Mouse (Mus musculus) midbrain, embryonic 14.5 days (tissue): ENCODE measurements around the gene Itga6. TPM values are rescaled to one million over a fixed set of nuclear protein-coding genes. Genes with fewer than 3 reads are reported as not detected.

Source experiments
- ATAC-seq: fragments of 200-750 bp; cut with Nextera tagmentation; 2 replicates; pipeline ENCODE4 v1.8.0; 2017; ENCODE audit warnings: moderate number of reproducible peaks, moderate library complexity; ENCODE audit not compliant: low FRiP score, low TSS enrichment
- DNase-seq: peaks from one replicate; pipeline ENCODE4 v3.0.0-alpha.2; 2015
- H3K27ac ChIP-seq: fragments of 300-500 bp; sonication (generic); replicated peaks from 2 replicates; pipeline ENCODE4 v1.5.1; 2014; ENCODE audit warnings: mild to moderate bottlenecking, low read depth, low read length, moderate library complexity
- H3K27me3 ChIP-seq: fragments of 300-500 bp; sonication (generic); 2 replicates; pipeline ENCODE4 v1.6.1; 2014; ENCODE audit warnings: low read length, control low read depth, mixed read lengths; ENCODE audit not compliant: control insufficient read depth, insufficient read depth
- H3K36me3 ChIP-seq: fragments of 300-500 bp; sonication (generic); 2 replicates; pipeline ENCODE4 v1.6.1; 2014; ENCODE audit warnings: low read length, control low read depth; ENCODE audit not compliant: control insufficient read depth, insufficient read depth
- H3K4me1 ChIP-seq: fragments of 300-500 bp; sonication (generic); 2 replicates; pipeline ENCODE4 v1.6.1; 2014; ENCODE audit warnings: mild to moderate bottlenecking, antibody characterized with exemption, low read length, control low read depth; ENCODE audit not compliant: control insufficient read depth, insufficient read depth
- H3K4me2 ChIP-seq: fragments of 300-500 bp; sonication (generic); 2 replicates; pipeline ENCODE4 v1.6.1; 2014; ENCODE audit warnings: mild to moderate bottlenecking, low read length, moderate library complexity
- H3K4me3 ChIP-seq: fragments of 300-500 bp; sonication (generic); replicated peaks from 2 replicates; pipeline ENCODE4 v1.5.1; 2014; ENCODE audit warnings: low read depth, low read length
- H3K9ac ChIP-seq: fragments of 300-500 bp; sonication (generic); replicated peaks from 2 replicates; pipeline ENCODE4 v1.6.1; 2014; ENCODE audit warnings: mild to moderate bottlenecking, low read length, moderate library complexity
- H3K9me3 ChIP-seq: fragments of 300-500 bp; sonication (generic); 2 replicates; pipeline ENCODE4 v1.6.1; 2016; ENCODE audit warnings: low read length, control low read depth, mixed read lengths; ENCODE audit not compliant: control insufficient read depth
- WGBS: fragments of 180-500 bp; shearing (Covaris S2); extraction: QIAGEN DNeasy Blood & Tissue Kit; methylation state at CpG from one replicate; pipeline ENCODE4 v1.1.7; 2014; 5-methylcytosine and 5-hydroxymethylcytosine counted together
- polyA plus RNA-seq: library from polyadenylated mRNA; unstranded; fragments of >200 nt; fragmentation: Nextera tagmentation; extraction: Ambion mirVana; gene quantifications from 2 replicates; pipeline ENCODE4 v1.2.1, GENCODE M21; 2014

The Itga6 gene
- polyA plus RNA-seq, 1 experiment from 2014 or later = 21.6 TPM

GRCm38 (mm10) chr2:71867019-71867418 is 121.6 kb downstream of the Itga6 start:
- no peaks in the 10 kb centered on the region for H3K27me3 ChIP-seq
- no peak overlapping the region for H3K4me3 ChIP-seq
- H3K27ac ChIP-seq = no peak overlapping the region
- no peak for DNase-seq
- no peak overlapping the region for H3K9ac ChIP-seq
- no peak for ATAC-seq
- H3K36me3 ChIP-seq = no peaks in the 10 kb centered on the region
- no peaks in the 10 kb centered on the region for H3K4me1 ChIP-seq
- 91% methylated on average over 3 of the region's 3 CpGs for WGBS
- no peak overlapping the region for H3K4me2 ChIP-seq
- no peaks in the 10 kb centered on the region for H3K9me3 ChIP-seq

DNA sequence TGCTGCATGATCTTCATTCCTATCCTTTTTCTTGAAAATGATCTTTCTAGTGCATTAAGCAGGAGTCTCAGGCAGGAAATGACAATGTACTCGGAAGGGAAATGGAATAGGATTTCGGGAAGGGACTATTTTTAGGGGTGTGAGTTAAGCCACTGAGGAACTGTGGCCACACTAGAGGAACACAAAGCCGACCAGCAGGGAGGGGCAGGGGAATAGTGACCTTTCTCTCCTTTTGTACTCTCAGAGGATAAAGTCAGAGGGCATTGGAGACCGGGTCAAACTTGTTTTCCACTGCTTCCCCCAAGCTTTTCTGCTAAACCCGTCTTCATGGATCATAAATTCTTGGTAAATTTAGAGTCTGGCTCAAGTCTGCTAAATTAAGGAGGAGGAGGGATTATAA is 122.1 kb downstream of the Itga6 start:
- H3K27me3 ChIP-seq = no peaks in the 10 kb centered on the region
- H3K4me3 ChIP-seq = no peak overlapping the region
- no peaks in the 10 kb centered on the region for H3K9me3 ChIP-seq
- H3K27ac ChIP-seq = no peak overlapping the region
- H3K9ac ChIP-seq = no peak overlapping the region
- no peak overlapping the region for H3K4me2 ChIP-seq
- 3% methylated on average over 5 of the region's 5 CpGs for WGBS
- no peak for ATAC-seq
- no peak for DNase-seq
- no peaks in the 10 kb centered on the region for H3K36me3 ChIP-seq
- no peaks in the 10 kb centered on the region for H3K4me1 ChIP-seq

- Histone ChIP-seq H3K27me3 (no peaks in the 10 kb centered on the region), H3K9me3 (no peaks in the 10 kb centered on the region), H3K36me3 (no peaks in the 10 kb centered on the region), H3K9ac (no peak overlapping the region), H3K4me2 (no peak overlapping the region), H3K4me3 (no peak overlapping the region), H3K4me1 (no peaks in the 10 kb centered on the region), H3K27ac (no peak overlapping the region)
- ATAC-seq (no peak), DNase-seq (no peak)
- 96% methylated on average over 1 of the region's 1 CpGs for WGBS
Observed at GRCm38 (mm10) chr2:71868256-71868655, 122.8 kb downstream of the Itga6 start.

DNA sequence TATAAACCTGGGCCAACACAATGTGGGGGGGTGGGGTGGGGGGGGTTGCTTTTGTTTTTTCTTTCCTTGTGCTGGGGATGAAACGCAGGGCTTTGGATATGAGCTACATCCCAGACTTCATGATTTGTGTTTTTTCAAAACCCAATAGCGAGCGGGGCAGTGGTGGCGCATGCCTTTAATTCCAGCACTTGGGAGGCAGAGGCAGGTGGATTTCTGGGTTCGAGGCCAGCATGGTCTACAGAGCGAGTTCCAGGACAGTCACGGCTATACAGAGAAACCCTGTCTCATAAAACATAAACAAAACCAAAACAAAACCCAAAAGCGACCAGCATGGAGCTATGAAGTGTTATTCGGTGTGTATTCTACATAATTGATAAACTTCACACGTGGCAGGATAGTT is 126.7 kb downstream of the Itga6 start:
- no peak for ATAC-seq
- no peak overlapping the region for H3K27ac ChIP-seq

DNA sequence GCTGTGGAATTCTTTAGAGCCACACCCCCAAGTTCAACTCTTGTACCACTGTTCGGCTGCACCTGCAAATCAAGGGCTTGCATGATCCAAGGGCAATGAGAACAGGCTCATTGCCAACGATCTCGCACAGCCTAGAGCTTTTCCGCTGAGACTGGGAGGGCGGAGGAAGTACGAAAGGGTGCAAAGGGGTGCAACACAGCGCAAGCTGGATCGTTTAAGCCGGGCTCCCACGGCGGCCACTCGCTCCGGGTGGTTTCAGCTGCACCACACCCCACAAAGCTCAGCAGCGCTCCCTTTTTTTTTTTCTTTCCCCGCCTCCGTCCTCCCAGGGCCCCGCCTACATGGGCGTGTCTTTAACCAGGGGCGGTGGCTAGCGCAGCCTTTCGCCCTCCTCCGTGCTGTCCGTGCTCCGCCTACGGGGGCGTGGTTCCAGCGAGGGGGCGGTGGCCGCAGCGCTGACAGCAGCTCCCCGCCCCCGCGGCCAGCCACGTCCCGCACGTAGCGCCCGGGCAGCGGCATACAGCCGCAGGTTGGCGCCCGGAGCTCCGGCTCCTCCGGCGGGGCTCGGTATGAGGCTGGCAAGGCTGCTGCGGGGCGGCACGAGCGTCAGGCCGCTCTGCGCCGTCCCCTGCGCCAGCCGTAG is 127.5 kb downstream of the Itga6 start, which contains the start of gene Pdk1:
Gene Pdk1 (plus strand): TSS at position 424 of the 643 bp plus-strand sequence.
- peak; percentile 98 for DNase-seq

More for the DNA sequence above, 126.7 kb downstream of the Itga6 start:
- Histone ChIP-seq H3K36me3 (no peaks in the 10 kb centered on the region), H3K9me3 (no peaks in the 10 kb centered on the region), H3K27me3 (no peaks in the 10 kb centered on the region), H3K4me2 (peak overlapping the region; percentile 84; the same call in 1 of the 2 replicates), H3K9ac (no peak overlapping the region), H3K4me3 (peak overlapping the region; percentile 78; the same call in 1 of the 2 replicates), H3K4me1 (peaks cover 7% of the 10 kb centered on the region; the same call in 1 of the 2 replicates)
- WGBS = 85% methylated on average over 10 of the region's 10 CpGs
- no peak for DNase-seq

GRCm38 (mm10) chr2:71873474-71874322 is 128.3 kb downstream of the Itga6 start:
- 4% methylated on average over 50 of the region's 51 CpGs for WGBS
- no peaks in the 10 kb centered on the region for H3K9me3 ChIP-seq
- peak overlapping the region; percentile 84 for H3K4me2 ChIP-seq
- H3K4me3 ChIP-seq = peak overlapping the region; percentile 78
- H3K9ac ChIP-seq = peak overlapping the region; percentile 73
- H3K27ac ChIP-seq = peak overlapping the region; percentile 78
- H3K4me1 ChIP-seq = peaks cover 7% of the 10 kb centered on the region; the same call in 1 of the 2 replicates
- no peaks in the 10 kb centered on the region for H3K27me3 ChIP-seq
- no peaks in the 10 kb centered on the region for H3K36me3 ChIP-seq
- ATAC-seq (peak; percentile 76), DNase-seq (peak; percentile 51)

More for the DNA sequence above, 127.5 kb downstream of the Itga6 start, which contains the start of gene Pdk1:
- Histone ChIP-seq H3K27ac (peak within 1 kb of the TSS; percentile 78), H3K9ac (peak within 1 kb of the TSS; percentile 73), H3K36me3 (no peaks in the 10 kb centered on the region), H3K4me1 (peaks cover 7% of the 10 kb centered on the region; the same call in 1 of the 2 replicates), H3K4me3 (peak within 1 kb of the TSS; percentile 78), H3K4me2 (peak within 1 kb of the TSS; percentile 84), H3K9me3 (no peaks in the 10 kb centered on the region), H3K27me3 (no peaks in the 10 kb centered on the region)
- peak; percentile 99 for ATAC-seq
- under 1% methylated on average over 51 of the region's 55 CpGs for WGBS

DNA sequence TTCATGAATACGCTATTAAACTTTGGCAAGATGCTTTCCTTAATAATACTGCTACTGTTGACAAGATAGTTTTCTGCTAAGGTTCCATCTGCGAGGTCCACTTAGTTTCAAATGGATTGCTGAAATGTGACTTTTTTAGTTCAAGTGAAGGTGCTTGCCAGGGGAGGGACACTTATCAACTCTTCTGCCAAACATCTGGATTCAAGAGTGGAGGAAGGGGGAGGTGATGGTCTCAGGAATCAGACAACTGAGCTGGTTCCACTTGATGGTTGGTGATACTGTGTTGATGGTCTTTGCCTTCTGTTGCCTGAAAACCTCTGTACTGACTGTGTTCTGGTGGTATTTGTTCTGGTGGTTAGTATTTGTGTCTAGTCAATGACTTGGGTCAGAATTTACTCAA is 129.0 kb downstream of the Itga6 start:
- H3K9ac ChIP-seq = no peak overlapping the region
- H3K36me3 ChIP-seq = no peaks in the 10 kb centered on the region
- DNase-seq (no peak), ATAC-seq (no peak)
- no peaks in the 10 kb centered on the region for H3K27me3 ChIP-seq
- H3K27ac ChIP-seq = no peak overlapping the region
- no peak overlapping the region for H3K4me3 ChIP-seq
- peaks cover 7% of the 10 kb centered on the region; the same call in 1 of the 2 replicates for H3K4me1 ChIP-seq
- no peaks in the 10 kb centered on the region for H3K9me3 ChIP-seq
- H3K4me2 ChIP-seq = no peak overlapping the region; the same call in 1 of the 2 replicates
- WGBS = 83% methylated on average over 2 of the region's 2 CpGs

- DNase-seq = no peak
- Histone ChIP-seq H3K27me3 (no peaks in the 10 kb centered on the region), H3K9ac (no peak overlapping the region), H3K36me3 (no peaks in the 10 kb centered on the region), H3K4me1 (peaks cover 7% of the 10 kb centered on the region; the same call in 1 of the 2 replicates), H3K4me3 (no peak overlapping the region), H3K9me3 (no peaks in the 10 kb centered on the region), H3K27ac (no peak overlapping the region), H3K4me2 (no peak overlapping the region)
- 33% methylated on average over 2 of the region's 2 CpGs for WGBS
- ATAC-seq = no peak
Observed at GRCm38 (mm10) chr2:71874836-71875235, 129.4 kb downstream of the Itga6 start.
